ENCODE assay signal across 11 mouse cellular contexts in genomic region chr4:138574800-138575606, GRCm38 (mm10).
DNase-seq lines count a peak whose midpoint lies in the region; ATAC-seq and TF ChIP-seq lines count a peak whose summit lies in the region.
"Had no signal": no experiment of that assay in that cellular context is flagged by ENCODE, and none has a peak within 500 bp of the region (broad histone marks: within the 10 kb centered on the region; RNA-seq: fewer than 3 reads in every experiment).

No protein-coding gene starts in this region.

- no peaks in the 10 kb centered on the region for H3K27me3 ChIP-seq in intestine, embryonic 15.5 days (replicated peaks)
- H3K27me3 ChIP-seq in intestine, postnatal 0 days (replicated peaks; ENCODE audit: control insufficient read depth, insufficient read depth, low read length), result no peaks in the 10 kb centered on the region
- no peaks in the 10 kb centered on the region for H3K27me3 ChIP-seq in Patski
- H3K27me3 ChIP-seq in hindbrain, postnatal 0 days (ENCODE audit: insufficient read depth, low read length), result no peaks in the 10 kb centered on the region
- H3K27me3 ChIP-seq: liver, embryonic 12.5 days had no signal

- POLR2A ChIA-PET in Patski (lab: Charles Lee), result interaction anchor here (0.6 kb wide), 1 partner anchor 9 kb away, joined by 3 read pairs; no protein-coding TSS in a partner anchor

- no peak overlapping the region for H3K9ac ChIP-seq in intestine, embryonic 15.5 days
- no peak overlapping the region for H3K9ac ChIP-seq in intestine, postnatal 0 days (ENCODE audit: low read depth, low read length)
- H3K9ac ChIP-seq in hindbrain, postnatal 0 days (replicated peaks; ENCODE audit: low read length), result no peak overlapping the region
- H3K9ac ChIP-seq: liver, embryonic 12.5 days had no signal

- ATAC-seq in intestine, embryonic 15.5 days, result peak; percentile 43; the same call in 1 of the 2 replicates
- ATAC-seq in intestine, postnatal 0 days, result no peak
- ATAC-seq in Patski, result no peak
- peak; percentile 65 for ATAC-seq in hindbrain, postnatal 0 days
- ATAC-seq in megakaryocyte progenitor cell, adult 5-6 weeks (replicated peaks; ENCODE audit: poor library complexity), result no peak
- ATAC-seq: CD4-positive, CD25-positive, alpha-beta regulatory T cell, adult 4 months; liver, embryonic 12.5 days had no signal

- WGBS in intestine, embryonic 15.5 days, result 64% methylated on average over 13 of the region's 13 CpGs
- WGBS in intestine, postnatal 0 days, result 66% methylated on average over 13 of the region's 13 CpGs
- WGBS in hindbrain, postnatal 0 days, result 50% methylated on average over 13 of the region's 13 CpGs

- no peak for TF ChIP-seq CTCF in intestine, postnatal 0 days (IDR thresholded peaks at IDR 0.05; ENCODE audit: low read depth)
- TF ChIP-seq CTCF in Patski (IDR thresholded peaks at IDR 0.05), result no peak
- TF ChIP-seq CTCF in hindbrain, postnatal 0 days (IDR thresholded peaks at IDR 0.05; ENCODE audit: low read depth), result no peak

- H3K4me3 ChIP-seq in intestine, embryonic 15.5 days (replicated peaks), result no peak overlapping the region
- H3K4me3 ChIP-seq in intestine, postnatal 0 days (ENCODE audit: low read depth, low read length), result no peak overlapping the region
- H3K4me3 ChIP-seq in hindbrain, postnatal 0 days (ENCODE audit: low read length), result no peak overlapping the region
- H3K4me3 ChIP-seq: gastrocnemius, adult 2 months; liver, embryonic 12.5 days had no signal

- H3K27ac ChIP-seq in intestine, embryonic 15.5 days, result no peak overlapping the region
- no peak overlapping the region for H3K27ac ChIP-seq in intestine, postnatal 0 days (ENCODE audit: low read depth, low read length)
- peak overlapping the region; percentile 54 for H3K27ac ChIP-seq in hindbrain, postnatal 0 days
- H3K27ac ChIP-seq: gastrocnemius, adult 2 months; liver, embryonic 12.5 days had no signal

- H3K4me2 ChIP-seq in intestine, embryonic 15.5 days (replicated peaks), result no peak overlapping the region
- no peak overlapping the region for H3K4me2 ChIP-seq in intestine, postnatal 0 days (replicated peaks; ENCODE audit: low read depth)
- no peak overlapping the region for H3K4me2 ChIP-seq in hindbrain, postnatal 0 days (ENCODE audit: low read depth, low read length)
- H3K4me2 ChIP-seq: liver, embryonic 12.5 days had no signal

- H3K4me1 ChIP-seq in intestine, embryonic 15.5 days (replicated peaks), result no peaks in the 10 kb centered on the region
- no peaks in the 10 kb centered on the region for H3K4me1 ChIP-seq in intestine, postnatal 0 days (replicated peaks; ENCODE audit: control insufficient read depth, insufficient read depth, low read length)
- H3K4me1 ChIP-seq in hindbrain, postnatal 0 days (ENCODE audit: insufficient read depth, low read length), result no peaks in the 10 kb centered on the region
- H3K4me1 ChIP-seq: liver, embryonic 12.5 days had no signal

- in situ Hi-C loops in Patski (cut with MboI; ENCODE audit: low pct_unique_long_range_greater_than_20kb), result loop anchor here (25.0 kb wide), 1 partner anchor 287 kb away; the partner anchor contains the start of genes Gm13030 and Pla2g5

- H3K9me3 ChIP-seq in intestine, embryonic 15.5 days, result no peaks in the 10 kb centered on the region
- H3K9me3 ChIP-seq in intestine, postnatal 0 days (ENCODE audit: control insufficient read depth), result no peaks in the 10 kb centered on the region
- H3K9me3 ChIP-seq in hindbrain, postnatal 0 days (ENCODE audit: low read length), result no peaks in the 10 kb centered on the region
- H3K9me3 ChIP-seq: liver, embryonic 12.5 days had no signal

- peak; percentile 3 for DNase-seq in Patski (ENCODE audit: low read depth, low spot score)
- DNase-seq in hindbrain, postnatal 0 days (ENCODE audit: low spot score), result peak; percentile 69
- peak; percentile 43 to 56 for DNase-seq in kidney, postnatal 36 days
- no peak for DNase-seq in urinary bladder, adult 2 months (ENCODE audit: low spot score)
- no peak for DNase-seq in layer of hippocampus, adult 11-12 months (ENCODE audit: low spot score)
- DNase-seq: gastrocnemius, adult 2 months had no signal

- CTCF ChIA-PET in Patski (lab: Charles Lee), result no interaction called here

- no peaks in the 10 kb centered on the region for H3K36me3 ChIP-seq in intestine, embryonic 15.5 days
- H3K36me3 ChIP-seq in intestine, postnatal 0 days (ENCODE audit: control insufficient read depth, insufficient read depth), result no peaks in the 10 kb centered on the region
- H3K36me3 ChIP-seq in hindbrain, postnatal 0 days (ENCODE audit: insufficient read depth, low read length), result no peaks in the 10 kb centered on the region
- H3K36me3 ChIP-seq: liver, embryonic 12.5 days had no signal

Comparison
In these comparisons a context has a peak if more than half of its experiments do, and no peak if none do; other contexts are left out.
1. ATAC-seq: peak in intestine, embryonic 15.5 days (single experiment) and hindbrain, postnatal 0 days (single experiment); none in intestine, postnatal 0 days (single experiment), Patski (single experiment) and megakaryocyte progenitor cell, adult 5-6 weeks (single experiment).
2. DNase-seq: peak in Patski (single experiment), hindbrain, postnatal 0 days (single experiment) and kidney, postnatal 36 days (2 of 2); none in urinary bladder, adult 2 months (single experiment) and layer of hippocampus, adult 11-12 months (single experiment).